Mouse (Mus musculus): ENCODE results near the gene BC052040. TPM values are rescaled to one million over a fixed set of nuclear protein-coding genes. Genes with fewer than 3 reads are reported as not detected.

BC052040 gene
- polyA plus RNA-seq, 1 experiment from 2014 or later: 14.8 TPM

GRCm38 (mm10) chr2:115798839-115799238, 217.3 kb downstream of the BC052040 start:
- no peak for ATAC-seq
- Histone ChIP-seq H3K27me3 (replicated peaks; ENCODE audit: control insufficient read depth, insufficient read depth, low read length) (no peaks in the 10 kb centered on the region), H3K36me3 (ENCODE audit: control insufficient read depth, insufficient read depth, low read length) (no peaks in the 10 kb centered on the region), H3K4me2 (ENCODE audit: low read depth, low read length) (no peak overlapping the region), H3K4me3 (ENCODE audit: low read length) (no peak overlapping the region), H3K4me1 (ENCODE audit: control insufficient read depth, insufficient read depth, low read length) (no peaks in the 10 kb centered on the region), H3K9ac (ENCODE audit: low read depth, low read length) (no peak overlapping the region), H3K27ac (ENCODE audit: low read length) (no peak overlapping the region), H3K9me3 (ENCODE audit: control insufficient read depth, low read length) (no peaks in the 10 kb centered on the region)
- 82% methylated on average over 6 of the region's 6 CpGs for WGBS

GRCm38 (mm10) chr2:115808376-115808775, 226.9 kb downstream of the BC052040 start:
- Histone ChIP-seq H3K27ac (ENCODE audit: low read length) (no peak overlapping the region), H3K9ac (ENCODE audit: low read depth, low read length) (no peak overlapping the region), H3K36me3 (ENCODE audit: control insufficient read depth, insufficient read depth, low read length) (no peaks in the 10 kb centered on the region), H3K4me3 (ENCODE audit: low read length) (no peak overlapping the region), H3K27me3 (replicated peaks; ENCODE audit: control insufficient read depth, insufficient read depth, low read length) (no peaks in the 10 kb centered on the region), H3K9me3 (ENCODE audit: control insufficient read depth, low read length) (no peaks in the 10 kb centered on the region), H3K4me2 (ENCODE audit: low read depth, low read length) (no peak overlapping the region), H3K4me1 (ENCODE audit: control insufficient read depth, insufficient read depth, low read length) (no peaks in the 10 kb centered on the region)
- no peak for ATAC-seq
- 55% methylated on average over 4 of the region's 4 CpGs for WGBS

DNA sequence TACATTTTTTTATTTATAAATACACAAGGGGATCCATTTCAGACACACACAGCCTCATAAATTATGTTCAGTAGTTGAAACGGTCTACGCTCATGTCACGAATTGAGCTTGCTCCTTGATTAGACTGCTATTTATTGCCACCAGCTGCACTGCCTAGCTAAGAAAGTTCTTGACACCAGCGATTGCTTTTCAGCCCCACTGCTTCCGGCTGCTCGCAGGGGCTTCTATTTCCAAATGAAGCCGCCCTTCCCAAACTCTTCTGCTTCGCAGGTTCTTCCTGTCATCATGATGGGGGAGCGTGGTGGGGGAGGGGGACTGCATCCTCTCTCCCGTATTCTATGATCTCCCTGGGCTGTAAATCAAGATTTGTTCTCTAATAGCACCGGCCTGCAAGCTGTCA, 231.8 kb downstream of the BC052040 start:
- Histone ChIP-seq H3K4me2 (ENCODE audit: low read depth, low read length) (no peak overlapping the region), H3K27me3 (replicated peaks; ENCODE audit: control insufficient read depth, insufficient read depth, low read length) (no peaks in the 10 kb centered on the region), H3K36me3 (ENCODE audit: control insufficient read depth, insufficient read depth, low read length) (no peaks in the 10 kb centered on the region), H3K9ac (ENCODE audit: low read depth, low read length) (no peak overlapping the region), H3K27ac (ENCODE audit: low read length) (no peak overlapping the region), H3K4me3 (ENCODE audit: low read length) (no peak overlapping the region), H3K9me3 (ENCODE audit: control insufficient read depth, low read length) (no peaks in the 10 kb centered on the region), H3K4me1 (ENCODE audit: control insufficient read depth, insufficient read depth, low read length) (no peaks in the 10 kb centered on the region; the same call in 1 of the 2 replicates)
- no peak for ATAC-seq
- 24% methylated on average over 11 of the region's 11 CpGs for WGBS

DNA sequence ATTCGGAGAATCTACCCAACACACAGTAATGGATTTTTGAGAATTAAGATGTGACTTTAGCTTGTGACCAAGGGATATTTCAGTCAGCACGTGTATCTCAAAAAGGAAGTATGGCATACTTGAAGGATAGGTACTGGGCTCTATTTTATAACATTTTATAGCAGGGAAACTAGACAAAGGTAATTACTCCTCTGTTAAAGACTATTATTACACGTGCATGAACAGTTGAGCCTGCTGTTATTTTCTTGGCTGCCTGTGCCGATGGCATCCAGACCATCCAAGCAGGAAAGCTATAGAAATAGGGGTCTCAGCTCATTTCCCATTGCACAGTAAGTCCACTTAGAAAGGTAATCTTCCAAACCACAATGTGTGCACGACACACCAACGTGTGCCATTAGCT, 232.2 kb downstream of the BC052040 start:
- no peak for ATAC-seq
- H3K27ac ChIP-seq (ENCODE audit: low read length): no peak overlapping the region
- no peak overlapping the region for H3K4me2 ChIP-seq (ENCODE audit: low read depth, low read length)
- H3K9ac ChIP-seq (ENCODE audit: low read depth, low read length): no peak overlapping the region
- no peak overlapping the region for H3K4me3 ChIP-seq (ENCODE audit: low read length)
- H3K36me3 ChIP-seq (ENCODE audit: control insufficient read depth, insufficient read depth, low read length): no peaks in the 10 kb centered on the region
- no peaks in the 10 kb centered on the region for H3K9me3 ChIP-seq (ENCODE audit: control insufficient read depth, low read length)
- no peaks in the 10 kb centered on the region; the same call in 1 of the 2 replicates for H3K4me1 ChIP-seq (ENCODE audit: control insufficient read depth, insufficient read depth, low read length)
- 40% methylated on average over 6 of the region's 6 CpGs for WGBS
- H3K27me3 ChIP-seq (replicated peaks; ENCODE audit: control insufficient read depth, insufficient read depth, low read length): no peaks in the 10 kb centered on the region

GRCm38 (mm10) chr2:115817959-115818358, 236.4 kb downstream of the BC052040 start:
- ATAC-seq: no peak
- H3K27me3 ChIP-seq (replicated peaks; ENCODE audit: control insufficient read depth, insufficient read depth, low read length): no peaks in the 10 kb centered on the region
- H3K36me3 ChIP-seq (ENCODE audit: control insufficient read depth, insufficient read depth, low read length): no peaks in the 10 kb centered on the region
- H3K27ac ChIP-seq (ENCODE audit: low read length): no peak overlapping the region
- 51% methylated on average over 6 of the region's 6 CpGs for WGBS
- no peak overlapping the region for H3K4me2 ChIP-seq (ENCODE audit: low read depth, low read length)
- H3K9me3 ChIP-seq (ENCODE audit: control insufficient read depth, low read length): no peaks in the 10 kb centered on the region
- H3K9ac ChIP-seq (ENCODE audit: low read depth, low read length): no peak overlapping the region
- H3K4me1 ChIP-seq (ENCODE audit: control insufficient read depth, insufficient read depth, low read length): no peaks in the 10 kb centered on the region; the same call in 1 of the 2 replicates
- no peak overlapping the region for H3K4me3 ChIP-seq (ENCODE audit: low read length)

- Histone ChIP-seq H3K9me3 (ENCODE audit: control insufficient read depth, low read length) (no peaks in the 10 kb centered on the region), H3K4me2 (ENCODE audit: low read depth, low read length) (no peak overlapping the region), H3K9ac (ENCODE audit: low read depth, low read length) (no peak overlapping the region), H3K27ac (ENCODE audit: low read length) (no peak overlapping the region), H3K4me1 (ENCODE audit: control insufficient read depth, insufficient read depth, low read length) (no peaks in the 10 kb centered on the region), H3K27me3 (replicated peaks; ENCODE audit: control insufficient read depth, insufficient read depth, low read length) (no peaks in the 10 kb centered on the region), H3K4me3 (ENCODE audit: low read length) (no peak overlapping the region), H3K36me3 (ENCODE audit: control insufficient read depth, insufficient read depth, low read length) (no peaks in the 10 kb centered on the region)
- WGBS: 91% methylated on average over 5 of the region's 5 CpGs
- no peak for ATAC-seq
Measured at GRCm38 (mm10) chr2:115822361-115822760, 240.8 kb downstream of the BC052040 start.

MicroRNAs encoded within 50 kb of the gene (microRNA counts, 519-probe panel; counts per million panel counts)
- 2,962 counts per million, percentile 74 among the panel's probes with 10 or more counts for microRNA mmu-miR-1951

Small RNA genes within 50 kb of the gene (microRNA-seq; reads per million reads assigned to microRNA genes)
- gene Mir1951: not detected
